Mouse (Mus musculus) heart, embryonic 16.5 days (tissue): Measurements from ENCODE around the gene Dpp6. TPM values are rescaled to one million over a fixed set of nuclear protein-coding genes. Genes with fewer than 3 reads are reported as not detected.

ENCODE experiments used
- ATAC-seq: fragments of 200-750 bp; cut with Nextera tagmentation; replicated peaks from 2 replicates; pipeline ENCODE4 v1.8.0; 2017; ENCODE audit warnings: moderate number of reproducible peaks; ENCODE audit not compliant: insufficient read depth, low FRiP score; ENCODE audit errors: extremely low read depth
- H3K27ac ChIP-seq: fragments of 300-500 bp; sonication (generic); 2 replicates; pipeline ENCODE4 v1.5.1; 2014; ENCODE audit warnings: mild to moderate bottlenecking, low read length, control low read depth, moderate library complexity
- H3K27me3 ChIP-seq: fragments of 300-500 bp; sonication (generic); 2 replicates; pipeline ENCODE4 v1.6.1; 2014; ENCODE audit warnings: low read length, mixed read lengths; ENCODE audit not compliant: control insufficient read depth, insufficient read depth
- H3K36me3 ChIP-seq: fragments of 300-500 bp; sonication (generic); 2 replicates; pipeline ENCODE4 v1.6.1; 2014; ENCODE audit not compliant: control insufficient read depth, insufficient read depth
- H3K4me1 ChIP-seq: fragments of 300-500 bp; sonication (generic); 2 replicates; pipeline ENCODE4 v1.6.1; 2014; ENCODE audit warnings: low read length, mixed read lengths; ENCODE audit not compliant: control insufficient read depth, insufficient read depth
- H3K4me2 ChIP-seq: fragments of 300-500 bp; sonication (generic); 2 replicates; pipeline ENCODE4 v1.6.1; 2014; ENCODE audit warnings: low read depth, mild to moderate bottlenecking, control low read depth, low read length
- H3K4me3 ChIP-seq: fragments of 300-500 bp; sonication (generic); 2 replicates; pipeline ENCODE4 v1.5.1; 2014; ENCODE audit warnings: mild to moderate bottlenecking, control low read depth, low read length
- H3K9ac ChIP-seq: fragments of 300-500 bp; sonication (generic); 2 replicates; pipeline ENCODE4 v1.6.1; 2014; ENCODE audit warnings: low read length, control low read depth
- H3K9me3 ChIP-seq: fragments of 300-500 bp; sonication (generic); replicated peaks from 2 replicates; pipeline ENCODE4 v1.6.1; 2016; ENCODE audit warnings: low read length; ENCODE audit not compliant: control insufficient read depth
- WGBS: fragments of 180-500 bp; shearing (Covaris S2); extraction: QIAGEN DNeasy Blood & Tissue Kit; methylation state at CpG from one replicate; pipeline ENCODE4 v1.1.7; 2014; 5-methylcytosine and 5-hydroxymethylcytosine counted together
- polyA plus RNA-seq: library from polyadenylated mRNA; unstranded; fragments of >200 nt; fragmentation: Nextera tagmentation; extraction: Ambion mirVana; gene quantifications from 2 replicates; pipeline ENCODE4 v1.2.1, GENCODE M21; 2015

Gene Dpp6
- polyA plus RNA-seq, 1 experiment from 2014 or later, result 0.91 TPM

DNA sequence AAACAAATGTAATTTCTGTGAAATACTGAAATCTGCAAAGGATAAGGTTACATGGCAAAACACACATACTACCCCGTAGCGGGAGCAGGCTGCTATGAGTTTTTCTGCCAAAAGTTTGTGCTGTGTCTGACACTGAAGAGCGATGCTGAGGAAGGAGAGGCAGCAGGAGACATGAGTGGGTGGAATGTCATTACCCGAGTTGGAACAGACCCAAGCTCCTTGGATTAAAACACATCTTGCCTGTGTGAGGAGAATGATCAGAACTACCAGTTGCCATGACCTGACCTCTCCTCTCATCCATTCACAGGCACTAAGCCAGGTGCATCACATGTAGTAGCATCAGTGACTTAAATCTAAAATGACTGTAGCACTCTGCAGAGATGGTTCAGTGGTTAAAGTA lies 309.0 kb downstream of the Dpp6 start:
- H3K27ac ChIP-seq, result no peak overlapping the region
- no peak overlapping the region for H3K9ac ChIP-seq
- 71% methylated on average over 4 of the region's 4 CpGs for whole genome bisulfite sequencing
- H3K4me1 ChIP-seq, result no peaks in the 10 kb centered on the region
- no peak overlapping the region for H3K4me2 ChIP-seq
- H3K27me3 ChIP-seq, result no peaks in the 10 kb centered on the region
- no peak overlapping the region for H3K4me3 ChIP-seq
- no peaks in the 10 kb centered on the region for H3K9me3 ChIP-seq
- no peaks in the 10 kb centered on the region for H3K36me3 ChIP-seq
- ATAC-seq, result no peak

DNA sequence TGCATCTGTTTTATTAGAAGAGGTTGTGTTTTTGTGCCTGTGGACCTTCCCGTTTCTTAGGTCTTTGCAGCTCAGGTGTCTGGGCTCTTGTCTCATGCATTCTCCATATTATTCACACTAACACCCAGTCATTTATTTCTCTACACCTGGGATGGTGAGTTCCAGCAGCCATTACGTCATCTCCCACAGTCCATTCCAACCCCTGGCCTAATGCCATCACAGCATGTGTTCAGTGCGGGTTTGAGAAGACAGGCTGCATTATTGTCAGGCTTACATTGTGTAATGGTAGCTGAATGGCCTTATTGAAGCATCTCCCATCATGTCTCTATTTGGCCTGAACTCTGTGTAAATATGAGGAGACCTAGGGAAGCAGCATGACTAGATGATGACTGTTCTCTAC lies 316.2 kb downstream of the Dpp6 start:
- no peak overlapping the region for H3K4me3 ChIP-seq
- no peaks in the 10 kb centered on the region for H3K27me3 ChIP-seq
- no peaks in the 10 kb centered on the region for H3K9me3 ChIP-seq
- ATAC-seq, result no peak
- no peak overlapping the region for H3K9ac ChIP-seq
- no peaks in the 10 kb centered on the region for H3K36me3 ChIP-seq
- 70% methylated on average over 3 of the region's 3 CpGs for WGBS
- H3K27ac ChIP-seq, result no peak overlapping the region
- H3K4me2 ChIP-seq, result no peak overlapping the region
- no peaks in the 10 kb centered on the region for H3K4me1 ChIP-seq

DNA sequence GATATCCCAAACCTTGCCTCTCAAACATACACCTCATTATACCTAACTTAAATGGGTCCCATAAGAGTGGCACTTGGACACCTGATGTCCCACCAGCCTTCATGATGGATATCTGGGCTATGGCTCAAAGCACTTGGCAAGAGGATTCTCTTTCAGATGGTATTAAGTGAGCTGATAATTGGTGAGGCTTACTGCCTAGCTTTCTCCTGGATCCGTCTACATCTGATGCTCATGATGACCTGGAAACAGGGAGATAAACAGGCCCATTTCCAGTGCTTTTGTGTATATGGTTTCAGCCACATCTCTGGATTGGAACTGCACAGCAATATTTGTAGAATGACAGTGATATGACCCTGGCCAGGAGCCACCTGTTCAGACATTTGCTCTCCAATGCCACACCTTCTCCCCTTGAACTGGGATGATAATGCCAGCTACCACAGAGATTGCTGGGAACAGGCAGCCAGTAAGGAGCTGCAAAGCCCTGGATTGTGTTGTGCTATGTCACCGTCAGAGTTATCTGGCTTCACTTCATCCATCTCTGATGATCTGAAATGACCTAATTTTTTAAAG lies 317.5 kb downstream of the Dpp6 start:
- H3K9me3 ChIP-seq, result no peaks in the 10 kb centered on the region
- no peak for ATAC-seq
- no peak overlapping the region for H3K4me3 ChIP-seq
- H3K27ac ChIP-seq, result no peak overlapping the region
- no peaks in the 10 kb centered on the region for H3K27me3 ChIP-seq
- H3K4me1 ChIP-seq, result no peaks in the 10 kb centered on the region
- 59% methylated on average over 2 of the region's 2 CpGs for WGBS
- H3K9ac ChIP-seq, result no peak overlapping the region
- no peak overlapping the region for H3K4me2 ChIP-seq
- H3K36me3 ChIP-seq, result no peaks in the 10 kb centered on the region

DNA sequence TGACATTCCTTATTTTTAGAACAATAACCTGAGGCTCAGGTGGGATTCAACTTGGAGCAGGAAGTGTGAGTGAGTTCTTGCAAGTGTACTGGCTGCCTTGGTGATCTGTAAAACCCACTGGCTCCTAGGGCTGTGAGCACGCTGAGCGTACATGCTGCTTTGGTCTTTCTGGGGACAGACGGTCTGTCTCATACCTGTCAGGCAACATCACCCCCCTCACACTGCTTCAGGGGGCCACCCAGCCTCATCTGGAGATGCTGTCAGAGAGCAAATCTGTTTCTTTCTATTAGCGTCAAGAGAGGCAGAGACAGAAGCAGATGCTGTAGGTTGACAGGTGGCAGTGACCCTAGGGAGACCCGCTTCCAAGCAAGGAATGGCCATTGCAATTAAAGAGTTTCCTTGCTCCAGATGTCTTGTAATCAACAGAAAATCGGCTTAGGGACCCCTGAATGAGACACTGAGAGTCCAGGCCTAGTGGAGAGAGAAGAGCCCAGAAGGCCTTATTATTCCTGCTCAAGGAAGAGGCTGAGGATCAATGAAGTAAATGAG lies 330.5 kb downstream of the Dpp6 start:
- Histone ChIP-seq H3K9me3 (0 out of 2 replicates have a peak, but pooled peaks cover 3% of the 10 kb centered on the region), H3K27ac (no peak overlapping the region), H3K4me2 (no peak overlapping the region), H3K4me1 (no peaks in the 10 kb centered on the region), H3K36me3 (no peaks in the 10 kb centered on the region), H3K4me3 (no peak overlapping the region), H3K27me3 (no peaks in the 10 kb centered on the region), H3K9ac (no peak overlapping the region)
- 81% methylated on average over 6 of the region's 6 CpGs for WGBS
- ATAC-seq, result no peak

DNA sequence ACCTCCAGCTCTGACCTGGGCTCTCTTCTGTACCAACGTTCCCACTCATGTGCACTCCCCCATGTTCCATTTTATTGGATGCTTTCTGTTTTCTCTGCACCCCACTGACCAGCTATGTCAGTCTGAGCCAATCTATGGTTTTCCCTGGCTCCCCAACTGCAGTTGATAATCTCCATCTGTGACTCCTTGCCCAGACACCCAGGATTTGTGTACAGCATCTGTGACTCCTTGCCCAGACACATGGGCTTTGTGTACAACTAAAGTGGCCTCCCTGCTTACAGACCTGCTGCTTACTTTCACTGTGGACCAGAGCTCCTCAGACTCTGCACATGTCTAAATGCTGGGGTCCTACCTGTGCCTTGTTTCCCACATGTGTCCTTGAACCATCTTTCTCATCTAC lies 334.0 kb downstream of the Dpp6 start:
- WGBS, result 68% methylated on average over 1 of the region's 1 CpGs

DNA sequence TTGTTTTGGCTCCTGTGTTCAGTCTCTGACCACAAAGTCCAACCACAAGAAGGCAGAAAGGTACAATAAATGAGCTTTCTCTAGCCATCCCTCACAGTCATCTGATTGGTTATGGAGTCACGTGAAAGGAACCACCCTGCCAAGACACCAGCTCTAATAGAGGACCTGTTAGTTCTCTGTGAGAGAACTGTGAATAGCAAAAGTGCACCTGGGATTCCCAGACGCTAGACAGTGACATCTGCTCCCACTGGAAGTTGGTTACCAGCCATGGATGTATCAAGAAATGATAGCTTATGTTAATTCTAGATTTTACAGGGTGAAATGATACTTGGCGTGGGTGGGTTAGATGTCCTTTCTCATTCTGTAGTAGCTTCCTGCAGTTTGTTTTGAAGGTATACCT lies 338.7 kb downstream of the Dpp6 start:
- Histone ChIP-seq H3K9me3 (no peaks in the 10 kb centered on the region; the same call in 1 of the 2 replicates), H3K9ac (no peak overlapping the region), H3K27me3 (no peaks in the 10 kb centered on the region), H3K36me3 (no peaks in the 10 kb centered on the region), H3K4me1 (no peaks in the 10 kb centered on the region), H3K27ac (no peak overlapping the region), H3K4me2 (no peak overlapping the region), H3K4me3 (no peak overlapping the region)
- 62% methylated on average over 3 of the region's 3 CpGs for WGBS
- ATAC-seq, result no peak

More for the DNA sequence above, 334.0 kb downstream of the Dpp6 start:
- no peaks in the 10 kb centered on the region for H3K27me3 ChIP-seq
- H3K4me3 ChIP-seq, result no peak overlapping the region
- H3K9me3 ChIP-seq, result peaks cover 3% of the 10 kb centered on the region; the same call in 1 of the 2 replicates
- no peak overlapping the region for H3K4me2 ChIP-seq
- no peaks in the 10 kb centered on the region for H3K4me1 ChIP-seq
- no peak overlapping the region for H3K27ac ChIP-seq
- no peaks in the 10 kb centered on the region for H3K36me3 ChIP-seq
- no peak overlapping the region for H3K9ac ChIP-seq
- ATAC-seq, result no peak

DNA sequence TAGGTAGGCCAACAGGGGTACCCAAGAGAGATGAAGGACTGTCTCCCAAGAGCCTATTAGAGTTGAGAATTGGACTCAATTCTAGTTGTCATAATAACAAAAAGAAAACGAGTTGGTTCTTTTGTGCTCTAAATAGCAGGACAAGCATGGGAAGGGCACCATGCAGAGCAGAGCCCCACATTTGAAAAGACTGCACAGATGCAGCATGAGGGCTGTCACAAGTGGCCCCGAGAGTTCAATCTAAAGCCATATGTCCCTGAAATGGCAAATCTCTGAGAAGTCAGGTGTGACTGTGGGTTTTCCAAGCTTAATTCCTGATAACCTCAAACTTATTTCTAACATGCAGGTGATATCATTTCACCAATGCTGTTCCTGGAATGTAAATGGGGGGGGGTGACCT lies 339.4 kb downstream of the Dpp6 start:
- no peak for ATAC-seq
- 56% methylated on average over 2 of the region's 2 CpGs for WGBS
- no peak overlapping the region for H3K4me2 ChIP-seq

DNA sequence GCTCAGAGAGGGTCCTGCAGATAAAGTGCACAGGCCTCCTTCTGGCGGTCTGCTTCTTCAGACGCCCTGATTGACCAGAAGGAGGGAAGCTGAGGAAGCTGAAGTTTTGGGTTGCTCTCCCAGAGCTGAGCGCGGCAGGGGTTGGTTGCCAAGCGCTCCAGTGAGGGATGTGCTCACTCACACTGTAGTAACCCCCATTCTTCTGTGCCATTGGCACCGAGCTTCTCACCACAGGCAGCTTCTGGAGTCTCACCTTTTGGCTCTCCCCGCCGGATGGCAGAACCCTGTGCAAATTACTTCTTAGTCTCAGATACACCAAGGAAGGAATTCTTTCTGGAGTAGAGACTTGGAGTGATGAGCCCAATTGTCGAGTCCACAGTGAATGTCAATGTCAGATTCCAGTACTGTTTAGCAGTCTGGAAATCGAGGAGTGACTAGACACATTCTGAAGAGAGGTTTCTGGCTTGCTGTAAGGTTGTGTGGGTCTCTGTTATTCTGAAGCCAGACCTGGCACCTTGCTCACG lies 344.2 kb downstream of the Dpp6 start:
- Histone ChIP-seq H3K36me3 (no peaks in the 10 kb centered on the region), H3K4me3 (no peak overlapping the region), H3K9ac (no peak overlapping the region), H3K4me1 (no peaks in the 10 kb centered on the region), H3K9me3 (no peaks in the 10 kb centered on the region), H3K27me3 (no peaks in the 10 kb centered on the region), H3K27ac (no peak overlapping the region), H3K4me2 (no peak overlapping the region)
- no peak for ATAC-seq
- WGBS, result 47% methylated on average over 11 of the region's 11 CpGs

More for the DNA sequence above, 339.4 kb downstream of the Dpp6 start:
- H3K9me3 ChIP-seq, result no peaks in the 10 kb centered on the region; the same call in 1 of the 2 replicates
- no peak overlapping the region for H3K9ac ChIP-seq
- no peaks in the 10 kb centered on the region for H3K27me3 ChIP-seq
- no peaks in the 10 kb centered on the region for H3K36me3 ChIP-seq
- H3K27ac ChIP-seq, result no peak overlapping the region
- no peaks in the 10 kb centered on the region for H3K4me1 ChIP-seq
- H3K4me3 ChIP-seq, result no peak overlapping the region

DNA sequence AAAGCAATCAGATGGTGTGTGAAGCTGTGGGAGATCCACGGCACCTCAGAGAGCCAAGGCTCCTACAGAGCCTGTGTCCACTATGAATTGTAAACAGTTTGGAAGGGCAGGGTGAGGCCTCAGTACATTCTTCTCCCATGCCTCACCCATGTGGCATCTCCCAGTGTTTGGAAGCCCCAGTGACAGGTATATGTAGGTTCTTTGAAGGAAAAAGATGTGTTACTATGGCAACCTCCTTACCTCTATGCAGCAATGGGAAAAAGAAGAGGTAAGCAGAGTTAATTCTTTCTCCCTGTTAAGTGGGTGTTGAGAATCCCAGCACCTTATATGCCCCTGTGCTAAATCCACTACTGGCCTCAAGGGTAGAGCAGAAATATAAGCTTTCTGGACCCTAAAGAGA lies 351.5 kb downstream of the Dpp6 start:
- H3K36me3 ChIP-seq, result no peaks in the 10 kb centered on the region
- no peak overlapping the region for H3K9ac ChIP-seq
- H3K4me1 ChIP-seq, result no peaks in the 10 kb centered on the region
- H3K9me3 ChIP-seq, result no peaks in the 10 kb centered on the region
- no peak for ATAC-seq
- H3K27ac ChIP-seq, result no peak overlapping the region
- H3K4me2 ChIP-seq, result no peak overlapping the region
- no peak overlapping the region for H3K4me3 ChIP-seq
- 88% methylated on average over 1 of the region's 1 CpGs for WGBS
- no peaks in the 10 kb centered on the region for H3K27me3 ChIP-seq
